Mouse (Mus musculus) retina, postnatal 1 day (tissue): ENCODE data around the gene Dab2ip.

ENCODE experiments used
- DNase-seq: peaks from one replicate; pipeline ENCODE4 v3.0.0-alpha.2; 2012

Dab2ip gene

GRCm38 (mm10) chr2:35767834-35768537, 209.9 kb downstream of the Dab2ip start:
- DNase-seq, result no peak

GRCm38 (mm10) chr2:35768538-35769238, 210.6 kb downstream of the Dab2ip start:
- DNase-seq, result no peak

GRCm38 (mm10) chr2:35769398-35769797, 211.3 kb downstream of the Dab2ip start:
- DNase-seq, result no peak

- no peak for DNase-seq
Observed at GRCm38 (mm10) chr2:35770541-35770940, 212.5 kb downstream of the Dab2ip start.

GRCm38 (mm10) chr2:35775651-35776055, 217.6 kb downstream of the Dab2ip start:
- no peak for DNase-seq

GRCm38 (mm10) chr2:35776935-35777334, 218.9 kb downstream of the Dab2ip start:
- DNase-seq, result no peak

GRCm38 (mm10) chr2:35779266-35779665, 221.2 kb downstream of the Dab2ip start:
- DNase-seq, result no peak
